Mouse (Mus musculus): Measurements from ENCODE around the gene Iscu.
A peak's percentile ranks its signal among the peaks of the same experiment; 100 is the strongest.

Gene Iscu

DNA sequence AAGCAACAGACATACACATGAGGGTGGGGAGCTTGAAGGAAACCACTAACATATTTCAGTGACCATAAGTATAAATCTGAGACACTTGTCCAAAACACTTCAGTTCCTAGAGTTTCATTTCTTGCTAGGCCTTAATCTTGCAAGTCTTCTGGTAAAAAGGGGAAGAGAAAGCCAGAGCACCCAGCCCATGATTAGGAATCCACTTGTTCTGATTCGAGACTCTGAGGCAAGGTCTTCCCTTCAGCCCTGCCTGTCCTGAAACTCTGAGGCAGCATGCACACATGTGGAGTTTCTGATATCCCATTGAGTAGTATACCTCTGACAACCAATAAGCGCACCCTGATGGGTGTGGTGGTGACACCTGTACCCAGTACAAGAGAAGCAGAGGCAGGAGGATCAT, 11.0 kb upstream of the Iscu start:
- no peak for DNase-seq

DNA sequence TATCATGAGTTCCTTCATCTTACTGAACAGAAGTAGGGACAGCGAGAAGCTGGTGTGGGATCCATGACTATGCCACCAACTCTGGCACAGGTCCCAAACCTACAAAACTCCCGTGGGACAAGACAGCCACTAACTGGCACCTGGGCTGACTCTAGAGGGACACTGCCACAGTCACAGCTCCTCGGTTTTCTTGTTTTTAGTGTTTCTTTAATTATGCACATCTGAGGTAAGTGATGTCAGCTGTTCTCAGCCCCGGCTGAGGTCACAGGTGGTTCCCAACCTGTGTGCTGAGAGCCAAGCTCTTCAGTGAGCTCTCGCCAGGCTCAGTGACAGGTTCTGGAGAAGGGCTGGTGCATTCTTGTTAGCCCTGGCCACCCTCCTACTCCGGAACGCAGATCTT, 8.1 kb upstream of the Iscu start:
- no peak for DNase-seq

DNA sequence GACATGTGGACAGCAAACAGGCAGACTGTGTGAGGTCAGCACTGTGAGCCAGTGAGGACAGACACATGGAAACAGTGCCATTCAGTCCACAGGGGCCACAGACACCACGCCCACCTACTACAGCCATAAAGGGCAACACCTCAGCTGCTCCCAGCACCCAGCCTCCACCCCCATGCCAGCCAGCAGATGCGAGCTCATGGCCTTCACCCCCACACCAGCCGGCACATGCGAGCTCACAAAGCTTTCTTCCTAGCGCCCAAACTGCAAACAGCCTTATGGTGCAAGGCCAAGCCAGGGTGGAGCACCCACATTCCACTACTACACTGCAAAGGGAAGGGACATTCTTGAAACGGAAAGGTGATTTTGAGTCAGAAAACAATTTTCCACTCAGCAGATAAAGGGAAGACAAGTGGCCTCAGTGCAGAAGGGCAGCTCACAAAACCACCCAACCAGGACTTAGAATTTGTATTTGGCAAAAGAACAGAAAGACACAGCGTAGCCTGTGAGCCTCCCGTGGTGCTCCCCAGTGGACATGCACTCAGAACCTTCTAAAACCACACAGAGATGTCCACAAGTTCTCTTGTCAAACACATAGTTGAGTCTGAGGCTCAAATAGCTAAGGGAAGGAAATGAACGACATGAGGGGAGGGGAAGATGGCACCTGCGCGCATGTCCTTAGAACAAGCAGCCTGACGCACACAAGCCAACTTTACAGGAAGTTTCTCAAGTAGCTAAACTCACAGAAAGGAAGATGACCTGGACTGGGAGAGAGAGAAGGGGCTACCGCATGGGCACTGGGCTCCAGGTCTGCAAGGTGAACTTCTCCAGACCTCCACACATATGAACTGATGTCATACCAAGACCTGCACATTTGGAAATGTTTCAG, 6.7 kb upstream of the Iscu start:
- no peak for DNase-seq

DNA sequence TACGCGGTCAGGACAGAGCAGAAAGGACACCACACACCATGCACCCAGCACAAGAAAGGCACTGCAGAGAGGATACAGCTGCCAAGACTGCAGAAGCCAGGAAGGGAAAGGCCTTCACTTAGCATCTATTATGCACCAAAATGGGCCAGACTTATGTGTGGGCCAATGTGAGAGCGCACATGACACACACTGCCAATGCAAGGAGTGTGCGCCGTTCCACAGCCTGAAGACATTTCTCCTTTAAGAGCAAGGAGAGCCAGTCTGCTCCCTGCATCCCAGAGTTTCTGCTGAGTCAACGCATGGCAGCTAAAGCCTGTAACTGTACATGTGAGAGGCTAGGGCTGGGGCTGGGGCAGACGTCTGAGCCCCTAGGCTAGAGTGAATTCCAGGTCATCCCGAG, 3.7 kb upstream of the Iscu start:
- no peak for DNase-seq

DNA sequence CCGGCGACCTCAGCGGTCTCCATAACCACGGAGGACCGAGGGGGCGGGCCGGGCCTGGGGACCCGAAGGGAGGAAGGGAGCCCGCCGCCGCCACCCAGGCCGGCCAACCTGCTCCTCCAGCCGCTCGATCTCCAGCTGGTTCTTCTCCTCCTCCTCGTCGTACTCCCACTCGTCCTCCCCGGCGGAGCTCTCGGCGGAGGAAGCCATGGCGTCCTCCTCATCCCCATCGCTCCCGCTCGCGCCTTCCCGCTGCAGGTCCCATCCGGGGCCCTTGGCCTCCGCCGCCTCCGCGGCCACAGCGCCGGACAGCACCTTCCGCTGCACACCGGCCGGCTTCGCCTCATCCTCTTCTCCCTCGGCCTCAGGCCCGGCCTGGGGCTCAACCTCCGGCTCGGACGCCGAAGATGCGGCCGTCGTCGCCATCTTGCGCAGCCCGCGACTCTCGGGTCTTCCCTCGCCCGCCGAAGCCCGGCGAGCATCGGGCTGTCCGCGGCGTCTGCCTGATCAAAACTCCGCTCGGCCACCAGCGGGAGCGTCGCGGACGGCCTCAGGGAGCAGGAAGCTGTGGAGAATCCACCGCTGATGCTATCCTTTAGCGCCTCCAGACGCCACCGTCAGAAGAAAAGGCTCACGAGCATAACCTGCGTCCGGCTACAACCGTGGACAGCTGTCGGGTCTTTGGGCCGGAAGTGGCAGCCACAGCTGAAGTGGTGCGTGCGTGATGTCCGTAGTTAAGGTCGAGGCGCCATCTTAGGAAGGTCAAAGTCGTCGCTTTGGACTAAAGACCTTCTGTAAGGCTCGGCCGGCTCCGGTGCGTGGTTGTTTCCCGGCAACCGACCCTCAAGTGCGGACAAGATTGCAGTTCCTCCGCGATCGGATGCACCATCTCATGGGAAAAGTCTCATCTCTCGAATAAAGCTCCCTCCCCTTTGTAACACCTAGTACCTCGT, 1.1 kb upstream of the Iscu start:
- peak; percentile 89 to 94 for DNase-seq

DNA sequence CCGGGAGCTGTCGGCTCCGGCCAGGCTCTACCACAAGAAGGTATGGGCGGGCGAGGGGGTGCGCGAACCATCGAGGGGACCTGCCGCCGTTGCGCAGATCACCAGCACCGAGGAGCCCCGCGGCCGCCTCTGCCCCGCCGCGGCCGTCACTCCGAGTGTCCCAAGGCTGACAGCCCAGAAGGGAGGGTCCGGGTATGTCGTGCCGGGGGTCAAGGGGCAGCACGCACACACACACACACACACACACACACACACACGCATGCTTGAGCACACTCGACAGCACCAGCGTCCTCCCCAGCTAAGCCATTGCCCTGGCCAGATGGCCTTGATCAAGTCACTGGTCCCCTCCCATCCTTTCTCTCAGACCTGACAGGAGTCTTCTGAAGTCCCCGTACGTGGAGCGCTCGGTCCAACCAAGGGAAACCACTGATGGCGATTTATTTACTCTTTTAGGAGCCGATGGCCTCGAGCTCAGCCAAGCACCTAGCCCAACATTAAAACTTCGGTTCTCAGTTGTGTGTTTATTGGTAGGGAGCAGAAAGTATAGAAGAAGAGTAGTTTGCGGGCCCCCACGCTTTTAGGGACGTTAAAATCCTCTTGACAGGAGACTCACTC, 464 bp downstream of the Iscu start:
- no peak for DNase-seq

DNA sequence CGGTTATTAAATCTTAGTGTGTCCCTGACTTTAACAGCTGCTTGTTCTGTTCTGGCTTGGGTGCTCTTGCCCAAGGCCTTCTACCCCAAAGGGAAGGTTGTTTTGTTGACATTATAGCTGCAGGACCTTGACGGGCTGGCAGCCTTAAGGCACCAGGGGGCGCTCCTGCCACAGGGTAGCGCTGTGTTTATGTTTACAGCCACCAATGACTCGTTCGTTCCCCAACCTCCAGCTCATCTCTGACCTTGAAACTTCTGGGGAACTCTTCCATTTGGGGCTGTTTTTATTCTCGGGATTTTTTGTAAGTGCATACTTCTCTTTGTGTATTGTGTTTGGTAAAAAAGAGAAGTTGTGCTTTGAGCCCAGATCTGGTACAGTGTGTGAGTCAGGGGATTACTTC, 1.1 kb downstream of the Iscu start:
- DNase-seq = peak; percentile 89 to 94

DNA sequence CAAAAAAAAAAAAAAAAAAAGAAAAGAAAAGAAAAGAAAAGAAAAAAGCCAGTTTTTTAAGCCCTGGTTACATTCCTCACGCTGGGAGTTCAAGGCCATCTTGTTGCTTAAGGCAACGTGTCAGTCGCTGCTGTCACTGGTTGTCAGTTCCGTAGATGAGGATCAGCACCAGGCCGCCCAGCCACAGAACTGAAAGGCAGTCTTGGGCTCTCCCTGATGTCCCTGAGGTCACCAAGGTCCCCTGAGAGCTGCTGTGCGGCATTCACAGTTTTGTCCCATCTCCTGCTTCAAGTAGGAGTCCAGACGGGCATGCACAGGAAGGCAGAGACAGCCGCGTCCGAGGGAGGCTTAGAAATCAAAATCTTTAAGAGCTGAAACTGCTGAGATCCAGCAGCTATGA, 3.0 kb downstream of the Iscu start:
- DNase-seq = no peak

DNA sequence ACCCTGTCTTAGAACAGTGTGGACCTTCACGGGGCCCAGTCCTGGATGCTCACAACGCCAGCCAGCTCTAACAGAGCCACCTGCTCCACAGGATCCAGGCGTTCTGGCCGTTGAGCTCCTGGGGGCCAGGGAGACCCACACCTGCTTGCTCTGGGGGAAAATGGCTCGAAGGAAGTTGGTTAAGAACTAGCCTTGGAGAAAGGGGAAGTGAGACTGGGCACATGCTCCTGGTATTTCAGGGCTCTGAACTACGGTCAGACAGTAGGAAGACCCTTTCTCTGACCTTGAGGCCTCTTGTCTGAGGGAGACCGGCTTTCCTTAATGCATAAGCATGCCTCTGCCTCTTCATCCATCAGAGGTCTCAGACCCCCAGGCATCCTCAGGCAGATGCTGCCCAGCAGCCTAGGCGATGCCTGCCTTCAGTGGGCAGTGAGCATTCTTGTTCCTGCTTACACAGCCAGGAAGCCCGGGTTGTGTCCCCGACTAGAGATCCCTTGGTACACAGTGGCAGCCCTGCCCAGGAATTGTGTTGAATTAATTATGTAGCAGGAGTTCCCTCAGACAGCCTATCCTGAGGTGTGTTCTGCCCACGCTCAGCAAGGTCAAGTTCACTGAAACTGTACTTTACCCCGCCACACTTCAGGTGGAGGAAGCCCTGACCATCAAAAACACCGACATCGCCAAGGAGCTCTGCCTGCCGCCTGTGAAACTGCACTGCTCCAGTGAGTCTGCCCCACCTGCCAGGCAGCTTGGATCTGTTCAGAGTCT, 3.8 kb downstream of the Iscu start:
- DNase-seq = peak; percentile 36 to 79

DNA sequence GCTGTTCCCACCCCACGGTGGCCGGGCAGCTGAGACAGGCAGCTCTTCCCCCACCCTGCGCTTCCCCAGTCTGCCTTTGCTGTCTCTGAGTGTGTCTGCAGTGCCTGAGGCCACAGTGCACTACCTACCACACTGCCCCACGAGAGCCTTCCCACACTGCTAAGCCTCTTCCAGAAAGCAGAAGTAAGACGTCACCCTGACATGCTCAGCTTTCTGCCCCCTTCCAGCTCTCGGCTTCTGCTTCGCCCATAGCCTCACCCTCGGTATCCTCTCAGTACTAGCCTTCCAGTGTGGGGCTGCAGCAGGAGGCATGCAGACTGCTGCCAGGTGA, 4.3 kb downstream of the Iscu start:
- DNase-seq = no peak

DNA sequence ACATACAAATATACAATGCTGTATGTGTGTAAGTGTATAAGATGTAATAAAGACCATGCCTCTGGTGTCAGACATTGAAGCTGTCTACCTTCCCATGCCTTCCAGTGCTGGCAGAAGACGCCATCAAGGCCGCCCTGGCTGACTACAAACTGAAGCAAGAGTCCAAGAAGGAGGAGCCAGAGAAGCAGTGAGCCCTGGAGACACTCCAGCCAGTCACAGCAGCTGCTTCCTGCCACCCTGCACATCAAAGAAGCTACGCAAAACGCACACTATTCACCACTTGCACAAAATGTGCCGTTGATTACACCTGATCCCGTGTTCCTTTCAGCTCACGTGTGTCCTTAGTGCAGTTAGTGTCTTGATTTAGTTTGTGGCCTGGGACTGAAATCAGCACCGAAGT, 5.2 kb downstream of the Iscu start:
- DNase-seq = peak in 1 of 2 experiments; percentile 57

DNA sequence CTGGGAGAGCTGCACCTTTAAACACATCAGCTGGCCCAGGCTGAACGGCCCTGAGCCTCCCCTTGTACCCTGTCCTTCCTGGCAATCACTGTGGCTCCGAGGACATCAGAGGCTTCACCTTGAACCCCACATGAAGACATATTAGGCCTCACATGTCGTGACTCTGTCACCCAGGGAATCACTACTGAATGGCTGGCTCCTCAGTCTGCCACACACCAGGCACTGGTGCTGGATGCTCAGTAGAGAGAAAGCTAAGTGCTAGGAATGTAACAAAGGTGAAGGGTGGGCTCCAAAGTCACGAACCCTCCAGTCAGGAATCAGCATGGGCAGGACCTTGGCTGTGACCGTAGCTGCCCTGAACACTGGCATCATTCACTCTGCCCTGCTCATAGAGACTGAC, 7.0 kb downstream of the Iscu start:
- no peak for DNase-seq

DNA sequence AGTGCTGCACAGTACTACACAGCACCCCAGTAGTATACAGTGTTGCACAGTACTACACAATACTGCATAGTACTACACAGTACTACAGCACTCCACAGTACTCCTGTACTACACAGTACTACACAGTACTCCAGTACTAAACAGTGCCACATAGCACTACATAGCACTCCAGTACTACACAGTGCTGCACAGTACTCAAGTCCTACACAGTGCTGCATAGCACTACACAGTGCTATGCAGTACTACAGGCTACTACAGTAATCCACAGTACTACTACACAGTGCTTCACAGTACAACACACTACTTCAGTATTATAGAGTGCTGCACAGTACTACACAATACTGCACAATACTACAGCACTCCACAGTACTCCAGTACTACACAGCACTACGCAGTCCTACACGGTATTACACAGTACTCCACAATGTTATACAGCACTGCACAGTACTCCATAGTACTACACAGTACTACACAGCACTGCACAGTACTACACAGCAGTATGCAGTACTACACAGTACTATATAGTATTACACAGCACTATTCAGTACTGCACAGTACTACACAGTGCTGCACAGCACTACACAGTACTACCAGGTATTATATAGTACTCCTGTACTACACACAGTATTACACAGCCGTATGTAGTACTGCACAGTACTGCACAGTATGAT, 7.7 kb downstream of the Iscu start:
- DNase-seq = no peak

DNA sequence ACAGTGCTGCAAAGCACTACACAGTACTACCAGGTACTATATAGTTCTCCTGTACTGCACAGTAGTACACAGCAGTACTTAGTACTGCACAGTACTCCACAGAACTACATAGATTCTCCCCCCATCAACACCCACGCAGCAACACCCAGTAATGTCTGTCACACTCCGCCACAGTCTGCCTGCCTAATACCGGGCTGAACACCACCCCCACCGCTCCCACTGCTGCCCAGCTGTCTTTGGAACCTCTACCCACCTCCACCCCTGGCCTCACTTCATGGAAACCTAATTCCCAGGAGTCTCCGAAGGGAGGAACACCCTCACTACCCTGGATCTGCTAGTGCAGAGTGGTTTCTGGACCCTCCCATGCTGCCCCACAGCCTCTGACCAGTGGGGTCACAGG, 8.2 kb downstream of the Iscu start:
- DNase-seq = no peak

DNA sequence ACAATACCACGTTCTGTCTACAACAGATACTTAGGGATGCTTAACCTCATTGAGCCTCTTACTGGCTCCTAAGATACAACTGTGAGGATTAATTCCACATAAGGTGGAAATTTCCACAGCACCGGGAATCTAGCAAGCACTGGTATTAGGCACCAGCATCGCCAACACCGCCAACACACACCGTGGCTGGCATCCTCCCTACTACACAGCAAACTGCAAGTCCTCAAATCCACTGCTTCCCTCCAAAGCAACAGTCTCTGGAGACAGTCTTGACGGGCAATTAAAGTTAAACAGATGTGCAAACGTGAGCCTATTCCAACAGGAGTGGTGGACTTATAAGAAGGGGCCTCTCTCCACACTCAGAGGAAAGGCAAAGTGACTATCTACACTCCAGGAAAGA, 8.7 kb downstream of the Iscu start:
- no peak for DNase-seq

DNA sequence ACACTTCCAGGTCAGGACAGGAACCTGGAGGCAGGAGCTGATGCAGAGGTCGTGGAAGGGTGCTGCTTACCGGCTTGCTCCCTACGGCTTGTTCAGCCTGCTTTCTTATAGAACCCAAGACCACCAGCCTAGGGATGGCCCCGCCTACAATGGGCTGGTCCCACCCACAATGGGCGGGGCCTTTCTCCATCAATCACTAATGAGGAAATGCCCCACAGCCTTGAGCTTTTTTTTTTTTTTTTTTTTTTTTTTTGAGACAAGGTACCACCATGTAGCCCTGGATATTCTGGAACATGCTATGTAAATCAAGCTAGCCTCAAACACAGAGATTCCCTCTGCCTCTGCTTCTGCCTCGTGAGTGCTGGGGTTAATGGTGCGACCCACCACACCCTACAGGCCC, 9.3 kb downstream of the Iscu start:
- no peak for DNase-seq

DNA sequence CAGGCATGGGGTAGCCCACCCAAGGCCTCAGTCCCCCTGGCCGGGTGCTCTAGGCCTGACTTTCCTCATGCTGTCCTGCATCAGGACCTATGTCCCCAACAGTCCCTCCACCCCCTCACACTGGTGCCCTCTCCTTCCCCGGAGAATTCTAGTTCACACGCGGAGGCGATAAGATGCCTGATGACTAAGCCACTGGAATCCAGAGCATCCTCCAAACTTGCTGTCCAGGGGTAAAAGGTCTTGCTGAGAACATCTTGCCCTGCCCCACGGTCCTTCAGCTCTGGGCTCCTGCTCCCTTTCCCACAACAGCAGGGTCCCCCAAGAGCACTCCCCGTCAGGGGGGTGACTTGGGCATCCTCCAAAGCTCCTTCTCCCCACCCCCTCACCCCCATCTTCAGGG, 10.1 kb downstream of the Iscu start:
- DNase-seq = peak; percentile 39 to 63

DNA sequence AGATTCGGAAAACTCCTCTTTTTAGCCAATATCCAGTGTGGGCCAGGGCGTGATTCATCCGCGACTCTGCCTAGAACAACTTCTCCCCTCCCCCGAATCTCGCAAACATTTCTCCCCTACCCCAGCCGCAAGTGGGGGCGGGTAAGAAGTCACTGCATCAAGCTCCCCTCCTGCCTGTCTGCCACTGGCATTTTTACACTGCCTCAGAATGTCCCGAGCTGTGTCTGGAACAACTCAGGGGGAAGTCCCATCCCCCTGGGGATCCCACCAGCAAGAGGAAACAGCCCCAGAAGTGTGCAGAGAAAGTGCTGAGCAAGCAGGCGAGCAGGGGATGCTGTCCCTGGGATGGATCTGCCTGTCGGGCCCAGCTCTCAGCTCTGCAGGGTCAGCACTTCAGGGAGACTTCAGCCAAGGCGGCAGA, 11.0 kb downstream of the Iscu start:
- peak; percentile 64 to 86 for DNase-seq

DNA sequence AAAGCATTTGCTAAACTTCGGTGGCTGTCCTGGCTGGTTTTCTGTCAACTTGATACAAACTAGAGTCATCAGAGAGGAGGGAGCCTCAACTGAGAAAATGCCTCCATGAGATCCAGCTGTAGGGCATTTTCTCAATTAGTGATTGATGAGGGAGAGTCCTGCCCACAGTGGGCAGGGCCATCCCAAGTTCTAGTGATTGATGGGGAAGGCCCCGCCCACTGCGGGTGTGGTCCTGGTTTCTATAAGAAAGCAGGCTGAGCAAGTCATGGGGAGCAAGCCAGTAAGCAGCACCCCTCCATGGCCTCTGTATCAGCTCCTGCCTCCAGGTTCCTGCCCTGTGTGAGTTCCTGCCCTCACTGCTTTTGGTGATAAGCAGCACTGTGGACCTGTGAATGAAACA, 11.6 kb downstream of the Iscu start:
- DNase-seq = peak in 1 of 2 experiments; percentile 39

DNA sequence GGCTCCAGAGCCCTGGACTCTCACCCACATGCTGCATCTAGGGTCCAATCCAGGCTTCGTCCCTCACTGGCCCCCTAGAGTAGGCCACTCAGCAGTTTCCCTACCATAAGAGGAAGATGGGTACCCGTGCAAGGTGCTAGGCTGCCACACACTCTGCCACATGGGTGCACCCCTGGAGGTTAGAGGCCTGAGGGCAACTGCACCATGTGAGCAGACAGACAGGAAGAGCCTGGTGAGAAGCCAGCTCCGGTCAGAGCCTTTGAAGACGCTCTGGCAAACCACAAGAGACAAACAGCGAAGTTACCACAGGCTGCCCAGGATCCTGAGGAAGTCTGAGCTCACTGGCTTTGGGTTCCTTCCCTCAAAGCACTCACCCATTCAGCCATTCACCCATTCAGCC, 14.4 kb downstream of the Iscu start:
- DNase-seq = no peak

DNA sequence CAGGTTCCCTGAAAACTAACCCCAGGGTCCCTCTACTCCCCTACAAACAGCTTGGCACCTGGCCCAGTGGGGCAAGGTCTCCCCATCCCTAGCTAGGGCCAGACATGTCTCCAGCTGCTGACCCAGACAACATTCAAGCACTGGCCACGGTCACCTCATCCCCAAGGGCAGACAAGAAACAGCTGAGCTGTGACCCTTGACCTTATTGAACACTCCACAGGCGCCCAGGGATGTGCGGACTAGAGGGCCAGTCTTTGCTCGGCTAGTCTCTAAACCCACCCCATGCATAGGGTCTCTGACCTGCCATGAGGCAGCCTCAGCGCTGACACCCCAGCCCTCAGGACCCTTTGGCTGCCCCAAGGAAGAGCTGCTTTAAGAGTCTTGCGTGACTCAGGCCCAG, 16.1 kb downstream of the Iscu start:
- DNase-seq = no peak

All from kidney, postnatal 25 days (tissue).